Mouse (Mus musculus): ENCODE results near the gene Cib1.

Gene Cib1

DNA sequence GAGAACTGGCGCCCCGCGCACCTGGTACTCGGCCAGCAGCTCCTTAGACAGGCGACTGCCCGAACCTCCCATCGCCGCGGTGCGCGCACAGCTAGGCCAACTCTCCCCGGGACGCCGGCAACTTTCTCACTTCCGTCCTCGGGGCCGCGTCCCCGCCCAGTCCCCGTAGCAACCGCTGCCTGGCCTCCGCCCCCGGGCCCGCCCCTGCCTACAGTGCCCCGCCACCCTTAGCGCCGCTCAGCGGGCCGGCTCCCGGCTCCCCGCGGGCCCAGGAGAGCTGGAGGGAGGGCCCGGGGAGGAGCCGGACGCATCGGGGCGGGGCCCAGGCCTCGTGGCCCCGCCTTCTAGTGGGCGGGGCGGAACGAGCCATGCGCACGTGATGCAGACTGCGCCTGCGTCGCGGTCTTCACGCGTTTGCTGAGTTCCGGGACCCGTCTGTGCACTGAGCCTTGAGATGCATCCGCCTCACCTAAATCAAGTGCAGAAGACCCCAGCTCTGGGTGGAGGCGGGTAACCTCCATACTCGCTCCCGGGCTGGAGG lies at the start of gene Cib1, which contains the start of gene Gdpgp1:
Cib1 (minus strand) TSS at position 325 of the 541 bp plus-strand sequence.
Gdpgp1 (plus strand) TSS at position 377 of the 541 bp plus-strand sequence.
- DNase-seq (ENCODE audit: low spot score): peak; percentile 98

GRCm38 (mm10) chr7:80281646-80282045 lies 49.0 kb upstream of the Cib1 start:
- no peak for DNase-seq (ENCODE audit: low spot score)

GRCm38 (mm10) chr7:80280998-80281397 lies 48.4 kb upstream of the Cib1 start:
- no peak for DNase-seq (ENCODE audit: low spot score)

DNA sequence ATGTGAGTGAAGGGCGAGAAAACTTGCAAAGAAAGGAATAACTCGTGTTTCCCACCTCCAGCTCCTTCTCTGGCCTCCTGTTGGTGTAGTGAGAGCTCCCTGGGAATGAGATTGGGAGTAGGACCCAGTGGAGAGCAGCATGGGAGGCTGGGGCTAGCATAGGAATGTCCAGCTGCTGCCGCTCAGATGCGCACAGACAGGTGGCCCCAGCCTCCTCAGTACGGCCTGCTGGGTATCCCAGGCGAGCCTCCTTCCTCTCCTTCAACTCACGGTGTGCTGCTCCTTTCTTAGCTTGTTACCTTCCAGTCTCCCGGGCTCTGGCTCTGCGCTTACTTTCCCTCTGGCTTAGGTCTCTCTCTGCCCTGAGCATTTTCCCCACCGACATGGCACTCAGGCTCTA lies 47.4 kb upstream of the Cib1 start:
- DNase-seq (ENCODE audit: low spot score): no peak

DNA sequence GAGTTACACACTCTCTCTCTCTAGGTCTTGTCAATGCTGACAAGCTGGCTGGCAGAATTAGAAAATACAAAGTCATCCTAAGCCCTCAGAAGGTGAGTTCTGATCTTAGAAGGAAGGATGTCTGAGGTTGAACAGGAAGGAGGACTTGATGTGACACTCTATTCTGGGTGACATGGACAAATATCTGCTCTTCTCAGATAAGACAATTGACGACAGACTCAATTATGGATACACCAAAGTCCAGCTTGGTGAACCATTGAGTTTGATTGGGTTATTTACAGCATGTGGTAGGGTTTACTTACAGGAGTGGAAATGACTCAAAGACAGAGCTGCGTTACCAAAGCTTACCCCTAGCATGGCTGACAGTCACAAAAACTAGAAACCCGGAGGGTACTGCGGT lies 43.8 kb upstream of the Cib1 start:
- DNase-seq (ENCODE audit: low spot score): no peak

GRCm38 (mm10) chr7:80273456-80273855 lies 40.8 kb upstream of the Cib1 start:
- DNase-seq (ENCODE audit: low spot score): no peak

GRCm38 (mm10) chr7:80269751-80270255 lies 37.2 kb upstream of the Cib1 start:
- DNase-seq (ENCODE audit: low spot score): no peak

- peak; percentile 94 for DNase-seq (ENCODE audit: low spot score)
Measured at GRCm38 (mm10) chr7:80268897-80269750, 36.5 kb upstream of the Cib1 start, which contains the start of gene Vps33b. TSS of gene Vps33b (plus strand) at chr7:80269649.

DNA sequence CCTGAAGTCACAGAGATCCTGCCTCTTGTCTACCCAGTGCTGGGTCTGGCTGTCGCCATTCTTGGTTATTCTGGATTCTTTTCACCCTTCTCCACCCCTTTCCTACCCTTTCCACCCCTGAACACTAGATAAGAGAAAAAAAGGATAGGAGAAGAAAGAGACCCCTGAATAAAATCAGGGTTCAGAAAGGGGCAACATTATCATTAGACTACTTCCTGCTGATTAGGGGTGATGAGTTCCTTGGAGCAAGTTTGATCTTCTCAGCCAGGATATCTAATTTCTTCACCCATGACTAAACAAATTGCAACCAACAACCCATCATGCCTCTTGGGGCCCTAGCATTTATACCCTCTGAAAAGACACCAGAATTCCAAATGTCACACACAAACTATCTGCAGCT lies 35.2 kb upstream of the Cib1 start:
- no peak for DNase-seq (ENCODE audit: low spot score)

- no peak for DNase-seq (ENCODE audit: low spot score)
Measured at GRCm38 (mm10) chr7:80264606-80265005, 32.0 kb upstream of the Cib1 start.

DNA sequence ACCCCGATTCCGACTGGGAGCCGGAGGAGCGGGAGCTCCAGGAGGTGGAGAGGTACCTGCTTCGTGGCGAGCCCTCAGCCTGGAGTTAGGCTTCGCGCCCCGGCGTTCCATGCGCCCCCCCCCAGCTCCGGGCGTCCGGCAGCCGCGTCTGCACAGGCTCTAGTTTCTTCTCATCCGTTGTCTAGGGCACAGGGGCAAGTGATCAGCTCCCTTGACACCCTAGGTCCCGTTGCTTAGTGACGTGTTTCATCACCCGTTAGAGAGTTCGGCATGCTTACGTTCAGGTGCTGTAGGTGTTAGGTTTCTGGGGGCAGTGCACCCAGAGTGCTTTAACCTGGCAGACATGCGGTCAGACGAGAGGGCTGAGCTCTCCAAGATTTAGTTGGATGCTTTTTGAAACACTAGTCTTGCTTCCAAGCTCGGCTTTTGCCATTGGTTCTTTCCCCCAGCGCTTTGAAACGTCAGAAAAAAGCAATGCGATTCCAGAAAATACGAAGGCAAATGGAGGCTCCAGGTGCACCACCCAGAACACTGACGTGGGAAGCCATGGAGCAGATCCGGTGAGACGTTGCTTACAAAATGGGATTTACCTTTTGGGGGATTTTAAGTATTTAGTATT lies 28.9 kb upstream of the Cib1 start:
- no peak for DNase-seq (ENCODE audit: low spot score)

DNA sequence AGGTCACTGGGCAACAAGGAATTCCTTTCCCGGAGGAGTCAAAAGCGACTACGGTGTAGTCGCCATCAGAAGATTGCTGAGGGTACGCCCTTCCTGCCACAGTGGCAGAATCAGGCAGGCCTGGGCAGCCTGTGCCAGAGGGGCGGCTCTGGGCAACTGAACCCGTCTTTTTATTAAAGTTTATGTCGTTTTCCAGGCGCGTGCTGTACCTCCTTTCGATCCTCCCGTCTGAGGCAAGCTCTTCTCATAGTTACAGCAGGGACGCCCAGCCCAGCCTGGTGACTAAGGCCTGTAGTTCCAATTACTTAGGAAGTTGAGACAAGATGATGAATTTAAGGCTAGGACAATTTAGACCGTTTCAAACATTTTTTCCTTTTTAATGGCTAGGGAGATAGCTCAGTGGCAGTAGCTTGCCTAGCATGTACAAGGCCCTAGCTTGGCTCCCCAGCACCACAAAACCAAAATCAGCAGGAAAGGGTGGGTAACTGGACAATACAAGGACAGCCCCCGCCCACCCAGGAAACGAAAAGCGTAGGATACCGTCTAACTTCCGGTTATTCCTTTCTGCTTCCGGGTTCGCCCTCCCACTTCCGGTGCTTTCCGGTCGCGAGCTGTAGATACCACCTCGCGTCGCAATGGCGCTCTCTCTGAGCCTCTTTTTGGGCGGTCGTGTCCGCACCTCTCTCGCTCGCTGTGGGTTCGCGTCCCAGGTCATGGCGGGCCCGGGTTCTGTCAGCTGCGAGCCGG lies 28.2 kb upstream of the Cib1 start, which contains the start of gene Ngrn:
Ngrn (plus strand) TSS at position 591 of the 747 bp plus-strand sequence.
- peak; percentile 94 for DNase-seq (ENCODE audit: low spot score)

- DNase-seq (ENCODE audit: low spot score): no peak
Measured at GRCm38 (mm10) chr7:80257706-80258105, 25.1 kb upstream of the Cib1 start.

GRCm38 (mm10) chr7:80255981-80256380 lies 23.4 kb upstream of the Cib1 start:
- no peak for DNase-seq (ENCODE audit: low spot score)

GRCm38 (mm10) chr7:80252886-80253285 lies 20.3 kb upstream of the Cib1 start:
- no peak for DNase-seq (ENCODE audit: low spot score)

DNA sequence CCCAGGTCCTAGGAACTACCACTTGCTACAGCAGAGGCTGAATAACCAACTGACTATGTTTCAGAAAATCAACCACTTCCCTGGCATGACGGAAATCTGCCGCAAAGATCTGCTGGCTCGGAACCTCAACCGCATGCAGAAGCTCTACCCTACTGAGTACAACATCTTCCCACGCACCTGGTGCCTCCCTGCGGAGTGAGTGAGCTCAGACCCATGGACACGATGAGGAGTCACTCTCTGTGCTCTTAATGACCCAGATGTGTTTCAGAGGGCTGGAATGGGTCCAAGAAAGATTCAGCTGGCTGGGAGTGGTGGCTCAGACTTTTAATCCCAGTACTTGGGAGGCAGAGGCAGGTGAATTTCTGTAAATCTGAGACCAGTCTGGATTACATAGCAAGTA lies 19.8 kb upstream of the Cib1 start:
- DNase-seq (ENCODE audit: low spot score): no peak

DNA sequence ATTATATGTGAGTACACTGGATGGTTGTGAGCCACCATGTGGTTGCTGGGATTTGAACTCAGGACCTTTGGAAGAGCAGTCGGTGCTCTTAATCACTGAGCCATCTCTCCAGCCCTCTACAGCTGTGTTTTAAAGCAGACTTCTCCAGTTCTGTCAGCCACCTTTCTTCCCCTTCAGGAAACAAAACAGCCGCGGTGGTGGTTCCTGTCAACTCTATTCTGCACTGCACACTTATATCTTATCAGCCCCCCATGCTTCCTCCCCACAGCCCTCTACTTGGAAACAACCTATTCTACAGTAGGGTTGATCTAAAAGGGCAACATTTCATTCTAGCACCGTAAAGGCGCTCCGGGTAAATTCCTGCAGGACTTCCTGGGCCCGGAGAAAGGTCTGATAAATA lies 14.2 kb upstream of the Cib1 start:
- no peak for DNase-seq (ENCODE audit: low spot score)

DNA sequence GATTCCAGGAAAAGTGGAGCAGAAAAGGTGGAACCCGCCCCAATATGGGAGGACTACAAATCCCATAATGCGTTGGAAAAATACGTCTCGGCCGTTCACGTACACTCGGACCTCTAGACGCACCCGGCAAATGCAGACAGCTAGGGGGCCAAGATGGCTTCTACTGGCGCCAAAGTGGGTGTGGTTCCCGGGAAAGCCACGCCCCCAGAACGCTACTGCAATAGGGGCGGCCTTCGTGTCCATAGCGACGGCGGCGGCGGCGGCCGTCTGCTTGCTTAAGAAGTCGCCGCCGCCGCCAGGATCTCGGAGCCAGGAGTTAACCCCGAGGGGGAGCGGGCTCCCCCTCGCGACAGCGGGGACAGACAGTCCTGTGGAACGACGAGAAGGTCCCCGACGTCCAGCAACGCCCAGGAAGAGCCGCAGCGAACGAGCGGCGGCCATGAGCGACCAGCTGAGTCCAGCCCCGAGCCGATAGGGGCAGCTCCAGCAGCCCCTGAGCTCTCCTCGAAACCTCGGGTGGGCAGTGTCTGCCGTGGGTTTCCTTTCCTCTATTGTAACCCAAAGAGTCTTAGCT lies 13.6 kb upstream of the Cib1 start, which contains the start of gene Ttll13:
Ttll13 (plus strand) TSS at position 229 of the 574 bp plus-strand sequence.
- peak; percentile 99 for DNase-seq (ENCODE audit: low spot score)

DNA sequence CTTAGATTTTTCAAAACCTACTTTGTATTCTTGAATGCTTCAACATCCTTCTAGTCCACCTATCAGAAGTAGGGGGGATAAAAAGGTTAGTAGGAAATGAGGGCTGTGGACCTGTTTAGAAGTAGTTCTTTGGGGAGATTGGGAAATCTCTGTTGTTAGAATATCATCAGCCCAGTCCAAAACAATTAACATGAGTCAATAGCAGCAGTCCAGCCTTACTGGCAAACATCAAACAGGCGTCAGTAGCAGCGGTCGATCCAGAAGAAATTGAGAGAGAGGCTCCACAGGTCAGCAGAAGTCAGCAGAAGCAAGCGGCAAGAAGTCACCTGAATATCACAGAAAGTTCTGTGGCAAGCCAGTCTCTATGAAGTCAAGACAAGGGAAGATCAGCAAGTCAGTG lies 12.2 kb upstream of the Cib1 start:
- no peak for DNase-seq (ENCODE audit: low spot score)

DNA sequence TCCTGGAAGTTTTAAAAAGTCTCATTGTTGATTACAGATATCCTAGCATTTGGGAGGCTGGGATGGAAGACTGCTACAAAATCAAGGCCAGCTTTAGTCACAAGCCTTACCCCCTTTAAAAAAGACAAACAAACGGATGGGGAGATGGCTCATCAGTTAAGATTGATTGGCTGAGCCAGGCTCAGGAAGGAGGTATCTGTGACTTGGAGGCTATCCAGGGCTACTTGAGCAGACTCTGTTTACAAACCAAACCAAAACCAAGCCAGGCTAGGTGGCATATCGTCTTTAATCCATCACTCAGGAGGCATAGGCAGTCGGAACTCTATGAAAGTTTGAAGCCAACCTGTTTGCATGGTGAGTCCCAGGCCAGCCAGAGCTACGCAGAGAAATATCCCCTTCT lies 9.0 kb upstream of the Cib1 start:
- DNase-seq (ENCODE audit: low spot score): no peak

GRCm38 (mm10) chr7:80238542-80238941 lies 5.9 kb upstream of the Cib1 start:
- no peak for DNase-seq (ENCODE audit: low spot score)

DNA sequence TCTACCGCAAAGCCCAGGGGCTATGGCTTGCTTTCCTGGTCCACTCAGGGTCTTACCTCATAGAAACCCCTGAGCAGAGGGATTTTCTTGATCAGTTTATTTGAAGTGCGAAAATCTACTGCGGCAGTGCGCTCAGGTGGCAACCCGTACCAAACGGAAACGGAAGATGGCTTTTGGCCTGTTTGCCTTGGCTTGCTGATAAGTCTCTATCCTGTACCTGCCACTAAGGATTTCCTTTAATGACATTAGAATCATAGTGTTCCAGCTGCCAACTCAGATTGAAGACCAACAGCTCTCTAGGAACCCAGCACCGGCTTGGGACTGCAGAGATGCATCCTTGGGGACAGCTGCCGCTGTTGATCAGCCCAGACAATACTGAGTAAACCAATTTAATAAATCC lies 1.2 kb upstream of the Cib1 start:
- no peak for DNase-seq (ENCODE audit: low spot score)

Data from retina, embryonic 14.5 days (tissue).